Mouse (Mus musculus) erythroblast, embryonic 14.5 days (primary cell): ENCODE data around the gene Gtsf2. TPM values are rescaled to one million over a fixed set of nuclear protein-coding genes. Genes with fewer than 3 reads are reported as not detected.
"Not testable (repeated sequence)": the region's sequence is repeated elsewhere in the genome, so short reads cannot be mapped to it uniquely, and the experiment has no call there.

Source experiments
- H3K27me3 ChIP-seq: 2 replicates; pipeline ENCODE4 v1.6.1; 2012; ENCODE audit warnings: inconsistent platforms; ENCODE audit not compliant: control insufficient read depth
- H3K36me3 ChIP-seq: 2 replicates; pipeline ENCODE4 v1.6.1; 2012; ENCODE audit warnings: mild to moderate bottlenecking, inconsistent platforms; ENCODE audit not compliant: control insufficient read depth
- H3K4me1 ChIP-seq: 2 replicates; pipeline ENCODE4 v1.6.1; 2012; ENCODE audit warnings: inconsistent platforms; ENCODE audit not compliant: control insufficient read depth
- H3K4me3 ChIP-seq: replicated peaks from 2 replicates; pipeline ENCODE3; 2012; ENCODE audit warnings: moderate library complexity, mild to moderate bottlenecking, inconsistent platforms
- H3K9me3 ChIP-seq: 2 replicates; pipeline ENCODE4 v1.6.1; 2012; ENCODE audit warnings: low read length, inconsistent platforms, mixed read lengths; ENCODE audit not compliant: control insufficient read depth
- GATA1 ChIP-seq: IDR thresholded peaks from 2 replicates; pipeline ENCODE4 v1.6.1; 2012; ENCODE audit warnings: low read length, inconsistent platforms, mixed read lengths
- TAL1 ChIP-seq: IDR thresholded peaks from 3 replicates; pipeline ENCODE4 v1.6.1; 2012; ENCODE audit warnings: low read length, inconsistent platforms, mixed read lengths
- polyA plus RNA-seq: library from polyadenylated mRNA; stranded (reverse); fragments of >175 nt; gene quantifications from 2 replicates; pipeline ENCODE4 v1.2.3, GENCODE M21; 2012

Gene Gtsf2
- polyA plus RNA-seq, 1 experiment = not detected

DNA sequence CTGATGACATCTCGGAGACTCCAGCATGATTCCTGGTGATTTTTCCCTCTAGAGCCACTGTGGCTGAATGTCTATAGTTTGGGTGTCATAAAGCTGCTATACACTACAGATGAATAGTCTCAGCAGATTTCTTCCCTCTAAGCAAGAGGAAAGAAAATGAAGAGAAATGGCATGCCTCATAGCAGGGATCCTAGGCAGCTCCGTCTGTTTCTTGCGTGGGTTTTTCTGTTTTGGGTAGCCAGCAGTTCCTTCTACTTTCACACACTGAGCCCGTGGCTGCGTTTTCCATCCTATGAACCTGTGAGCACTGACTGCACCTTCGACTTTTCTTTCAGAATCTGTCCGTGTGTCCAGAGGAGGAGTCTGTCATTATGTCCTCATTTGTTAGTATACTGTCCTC is 24.9 kb upstream of the Gtsf2 start:
- H3K9me3 ChIP-seq = no peaks in the 10 kb centered on the region
- no peak overlapping the region for H3K4me3 ChIP-seq
- no peaks in the 10 kb centered on the region for H3K4me1 ChIP-seq
- no peaks in the 10 kb centered on the region for H3K36me3 ChIP-seq
- TF ChIP-seq TAL1 (no peak), GATA1 (no peak)
- no peaks in the 10 kb centered on the region for H3K27me3 ChIP-seq

DNA sequence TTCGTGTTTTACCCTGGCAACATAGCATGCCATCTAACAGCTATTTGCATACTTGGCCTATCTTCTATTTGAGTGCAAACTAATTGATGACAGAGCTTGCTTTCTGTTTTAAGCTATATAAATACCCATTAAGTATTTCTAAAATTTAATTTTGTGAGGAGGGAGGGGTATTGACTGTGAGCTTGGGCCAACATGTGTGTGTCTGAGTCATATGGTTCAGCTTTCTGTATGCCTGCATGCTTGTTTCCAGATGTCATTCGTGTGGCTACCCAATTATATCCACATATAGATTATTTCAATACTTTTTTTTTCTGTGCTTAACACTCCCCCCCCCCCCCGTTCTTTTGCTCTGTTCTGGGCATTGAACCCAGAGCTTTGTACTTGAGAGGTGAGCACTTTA is 24.0 kb upstream of the Gtsf2 start:
- Histone ChIP-seq H3K4me1 (no peaks in the 10 kb centered on the region), H3K9me3 (no peaks in the 10 kb centered on the region), H3K36me3 (no peaks in the 10 kb centered on the region), H3K4me3 (no peak overlapping the region), H3K27me3 (no peaks in the 10 kb centered on the region)
- TF ChIP-seq GATA1 (no peak), TAL1 (no peak)

DNA sequence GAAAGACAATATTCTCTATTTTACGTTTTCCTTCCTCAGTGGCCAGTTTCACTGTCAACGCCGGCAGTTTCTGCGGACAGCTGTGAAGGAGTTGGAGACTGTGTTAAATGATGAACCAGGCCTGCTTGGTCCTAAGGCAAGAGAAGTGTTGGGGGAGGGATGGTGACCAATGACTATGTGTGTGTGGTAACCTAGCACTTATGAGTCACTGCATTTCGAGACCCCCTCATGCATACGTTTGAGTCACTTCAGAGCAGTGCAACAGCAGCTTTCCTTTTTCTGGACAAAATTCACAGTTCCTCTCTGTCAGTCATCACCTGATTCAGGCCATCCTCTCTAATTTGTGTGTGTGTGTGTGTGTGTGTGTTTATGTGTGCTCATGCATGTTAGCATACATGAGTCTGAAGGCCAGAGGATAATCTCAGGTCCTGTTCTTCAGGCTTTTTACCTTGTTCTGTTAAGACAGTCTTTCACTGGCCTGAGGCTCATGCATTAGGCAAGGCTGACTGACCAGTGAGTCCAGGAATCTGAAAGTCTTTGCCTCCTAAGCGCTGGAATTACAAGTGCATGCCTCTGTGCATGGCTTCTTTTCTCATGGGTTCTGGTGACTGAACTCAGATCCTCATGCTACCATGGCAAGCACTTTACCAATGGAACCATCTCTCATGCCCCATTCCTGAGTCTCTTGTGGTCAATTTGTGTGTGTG is 23.4 kb upstream of the Gtsf2 start:
- Histone ChIP-seq H3K9me3 (no peaks in the 10 kb centered on the region), H3K36me3 (no peaks in the 10 kb centered on the region), H3K4me3 (no peak overlapping the region), H3K27me3 (no peaks in the 10 kb centered on the region), H3K4me1 (no peaks in the 10 kb centered on the region)
- TF ChIP-seq TAL1 (no peak), GATA1 (no peak)

DNA sequence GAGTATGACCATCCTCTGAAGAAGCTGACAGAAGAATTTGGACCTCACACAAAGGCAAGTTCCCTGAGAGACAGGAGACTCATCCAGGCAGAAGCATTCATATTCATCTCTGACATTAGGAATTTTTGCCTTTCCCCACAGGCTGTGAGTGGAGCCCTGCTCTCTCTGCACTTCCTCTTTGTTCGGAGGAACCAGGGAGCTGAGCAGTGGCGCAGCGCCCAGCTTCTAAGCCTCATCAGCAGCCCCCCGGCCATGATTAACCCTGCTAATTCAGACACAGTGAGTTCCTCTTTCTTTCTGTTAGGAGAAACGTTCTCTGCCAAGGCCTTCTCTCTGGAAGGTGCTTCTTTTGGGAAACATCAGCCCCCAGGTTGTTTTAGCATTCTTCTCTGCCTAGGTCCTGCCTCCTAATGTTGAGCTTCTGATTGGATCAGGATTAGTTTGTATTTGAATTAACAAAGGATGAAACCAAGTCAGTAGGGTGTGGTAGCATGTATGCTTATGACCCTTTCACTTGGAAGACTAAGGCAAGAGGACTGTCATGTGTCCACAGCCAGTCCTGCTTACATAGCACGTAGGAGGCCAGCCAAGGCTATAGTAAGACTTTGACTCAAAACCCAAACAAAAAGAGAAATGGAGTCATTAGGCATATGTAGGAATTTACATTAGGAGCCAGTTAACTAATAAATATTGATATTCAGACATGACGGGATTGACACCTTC is 14.4 kb upstream of the Gtsf2 start:
- TF ChIP-seq GATA1 = no peak
- TF ChIP-seq TAL1 = no peak

DNA sequence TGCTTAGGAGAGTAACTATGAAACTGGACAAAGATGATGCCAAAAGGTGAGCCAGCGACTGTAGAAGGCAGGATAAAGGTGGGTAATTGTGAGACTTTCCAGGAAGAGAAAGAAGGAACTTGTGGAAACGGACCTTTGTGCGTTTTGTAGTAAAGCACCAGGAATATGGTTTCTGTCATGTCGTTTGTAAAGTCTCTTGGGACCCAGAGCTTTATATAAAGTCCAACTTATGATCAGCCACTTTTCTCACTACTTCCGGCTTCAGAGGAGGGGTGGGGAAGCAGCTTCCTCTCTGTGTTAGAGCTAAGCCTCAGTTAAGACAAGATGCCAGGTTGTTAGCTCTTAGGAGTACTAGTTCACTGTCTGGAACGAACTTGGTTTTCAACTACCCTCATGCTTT is 6.2 kb upstream of the Gtsf2 start:
- H3K36me3 ChIP-seq = no peaks in the 10 kb centered on the region
- H3K27me3 ChIP-seq = no peaks in the 10 kb centered on the region
- H3K4me3 ChIP-seq = no peak overlapping the region
- TF ChIP-seq TAL1 = no peak
- TF ChIP-seq GATA1 = no peak
- no peaks in the 10 kb centered on the region; the same call in 1 of the 2 replicates for H3K4me1 ChIP-seq
- H3K9me3 ChIP-seq = no peaks in the 10 kb centered on the region

More for the DNA sequence above, 14.4 kb upstream of the Gtsf2 start:
- Histone ChIP-seq H3K36me3 (no peaks in the 10 kb centered on the region), H3K9me3 (no peaks in the 10 kb centered on the region), H3K27me3 (no peaks in the 10 kb centered on the region), H3K4me3 (no peak overlapping the region), H3K4me1 (no peaks in the 10 kb centered on the region)

DNA sequence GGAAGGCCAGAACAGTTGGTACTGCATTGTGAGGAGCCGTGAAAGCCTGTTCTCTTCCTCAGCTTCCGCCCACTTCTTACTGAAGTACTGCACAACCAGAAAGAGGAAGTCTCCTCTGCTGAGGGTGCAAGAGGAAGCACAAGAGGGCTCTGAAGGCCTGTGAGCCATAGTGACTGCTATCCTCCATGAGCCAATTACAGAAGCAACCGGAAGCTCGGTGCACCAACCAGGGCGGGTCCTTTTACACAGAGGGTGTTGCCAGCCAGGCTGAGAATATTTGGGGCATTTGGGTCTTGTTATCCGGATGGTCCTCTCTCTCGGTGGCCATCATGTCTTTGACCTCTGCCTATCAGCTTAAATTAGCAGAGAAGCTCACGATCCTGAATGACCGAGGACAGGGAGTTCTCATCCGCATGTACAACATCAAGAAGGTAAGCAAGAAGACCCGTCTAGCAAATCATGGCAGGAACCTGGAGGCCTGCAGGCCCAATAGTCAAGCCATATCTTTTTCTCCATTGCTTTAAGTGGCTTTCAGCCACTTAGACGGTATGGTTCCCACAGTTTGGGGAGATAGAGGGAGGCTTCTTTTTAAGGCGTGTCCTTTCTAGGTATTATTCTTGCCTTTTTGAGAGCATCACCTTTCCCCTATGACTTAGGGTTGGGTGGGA is 5.4 kb upstream of the Gtsf2 start, which contains the start of gene Nckap1l:
Gene Nckap1l (plus strand): TSS at position 244 of the 668 bp plus-strand sequence.
- no peaks in the 10 kb centered on the region for H3K9me3 ChIP-seq
- no peaks in the 10 kb centered on the region for H3K27me3 ChIP-seq
- TF ChIP-seq GATA1 (no peak), TAL1 (no peak)
- H3K4me1 ChIP-seq = no peaks in the 10 kb centered on the region; the same call in 1 of the 2 replicates
- H3K36me3 ChIP-seq = no peaks in the 10 kb centered on the region
- H3K4me3 ChIP-seq = no peak within 1 kb of the TSS

DNA sequence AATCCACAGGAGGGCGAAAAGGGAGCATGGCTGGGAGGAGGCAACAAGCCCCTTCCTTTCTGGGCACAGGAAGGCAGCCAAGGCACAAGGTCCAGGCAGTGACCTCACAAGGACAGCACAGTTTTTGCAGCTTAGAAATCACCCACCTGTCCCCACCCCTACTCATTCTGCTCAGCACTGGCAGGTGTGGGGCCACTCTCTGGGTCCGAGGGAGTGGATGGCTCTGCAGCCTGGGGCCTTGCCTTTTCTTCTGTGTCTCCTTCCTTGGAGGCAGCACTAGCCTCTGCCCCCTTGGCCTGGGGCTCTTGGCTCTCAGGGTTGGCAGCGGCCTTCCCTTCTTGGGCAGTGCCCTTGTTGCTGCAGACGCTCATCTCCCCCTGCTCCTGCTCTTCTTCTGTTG is 2.3 kb downstream of the Gtsf2 start:
- not testable (repeated sequence) for H3K36me3 ChIP-seq, H3K9me3 ChIP-seq, H3K4me3 ChIP-seq, H3K27me3 ChIP-seq, H3K4me1 ChIP-seq

DNA sequence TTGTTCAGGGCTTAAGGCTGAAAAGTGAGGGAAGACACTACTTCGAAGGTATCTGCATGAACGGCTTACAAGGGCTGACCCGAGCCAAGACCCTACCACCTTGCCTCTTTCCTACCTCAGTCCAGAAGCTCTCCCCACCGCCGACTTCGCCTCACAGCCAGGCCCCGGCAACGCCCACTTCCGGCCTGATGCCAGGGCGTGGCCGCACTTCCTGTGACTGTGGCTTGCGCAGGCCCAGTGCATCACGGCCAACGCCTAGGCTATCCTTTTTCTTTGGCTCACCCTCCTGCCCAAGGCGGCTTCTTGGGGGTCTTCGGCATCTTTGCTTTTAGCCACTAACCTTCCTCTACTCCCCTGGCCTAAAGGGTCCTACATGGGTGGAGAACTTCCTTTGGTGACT is 18.0 kb downstream of the Gtsf2 start, which contains the start of gene Gtsf1:
Gene Gtsf1 (minus strand): TSS at position 230 of the 400 bp plus-strand sequence.
- no peaks in the 10 kb centered on the region for H3K27me3 ChIP-seq
- H3K4me1 ChIP-seq = peaks cover 2% of the 10 kb centered on the region; the same call in 1 of the 2 replicates
- H3K4me3 ChIP-seq = no peak within 1 kb of the TSS
- H3K36me3 ChIP-seq = no peaks in the 10 kb centered on the region
- TF ChIP-seq GATA1 (no peak), TAL1 (no peak)
- peaks cover 2% of the 10 kb centered on the region; the same call in 1 of the 2 replicates for H3K9me3 ChIP-seq

DNA sequence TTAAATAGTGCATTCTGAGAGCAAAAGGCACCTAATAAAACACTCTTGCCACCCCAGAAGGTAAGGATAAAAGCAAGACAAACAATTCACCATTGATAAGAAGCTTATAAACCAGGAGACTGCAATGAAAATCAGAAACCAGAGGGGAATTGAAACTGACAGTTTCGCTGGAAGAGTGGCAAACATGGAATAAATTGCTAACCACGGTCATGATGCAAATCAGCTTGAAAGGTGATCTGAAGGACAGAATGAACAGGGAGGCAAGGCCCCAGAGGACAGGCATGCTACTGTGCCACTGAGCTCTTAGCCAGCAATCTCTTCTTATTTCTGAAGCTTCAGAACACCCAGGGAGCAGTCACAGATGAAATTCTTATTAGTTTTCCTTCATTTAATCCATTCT is 21.3 kb downstream of the Gtsf2 start:
- TF ChIP-seq TAL1 (no peak), GATA1 (no peak)
- peaks cover 2% of the 10 kb centered on the region; the same call in 1 of the 2 replicates for H3K9me3 ChIP-seq
- H3K4me3 ChIP-seq = no peak overlapping the region
- no peaks in the 10 kb centered on the region for H3K27me3 ChIP-seq
- H3K36me3 ChIP-seq = no peaks in the 10 kb centered on the region
- peaks cover 2% of the 10 kb centered on the region; the same call in 1 of the 2 replicates for H3K4me1 ChIP-seq

DNA sequence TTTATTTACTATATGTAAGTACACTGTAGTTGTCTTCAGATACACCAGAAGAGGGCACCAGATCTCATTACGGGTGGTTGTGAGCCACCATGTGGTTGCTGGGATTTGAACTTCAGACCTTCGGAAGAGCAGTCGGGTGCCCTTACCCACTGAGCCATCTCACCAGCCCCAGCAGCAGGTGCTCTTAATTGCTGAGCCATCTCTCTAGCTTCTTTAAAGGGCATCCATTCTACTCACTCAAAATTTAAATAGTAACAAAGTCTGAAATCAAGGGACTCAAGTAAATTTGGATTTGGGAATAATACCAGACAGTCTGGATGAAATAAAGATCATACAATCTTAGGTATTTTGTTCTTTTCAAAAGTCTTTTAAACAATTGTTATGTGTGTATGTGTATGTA is 42.7 kb downstream of the Gtsf2 start:
- H3K4me3 ChIP-seq, H3K36me3 ChIP-seq, H3K27me3 ChIP-seq, H3K9me3 ChIP-seq, H3K4me1 ChIP-seq: not testable (repeated sequence)
